Mouse (Mus musculus) telencephalon, adult 2 months (tissue): ENCODE results near the gene Dpt.
"Not testable (repeated sequence)": the region's sequence is repeated elsewhere in the genome, so short reads cannot be mapped to it uniquely, and the experiment has no call there.

Experiments
- DNase-seq: peaks from one replicate; pipeline ENCODE4 v3.0.0-alpha.2; 2011; ENCODE audit warnings: low read depth, low spot score

Dpt gene

GRCm38 (mm10) chr1:164817331-164817730 lies 20.9 kb downstream of the Dpt start:
- DNase-seq, result no peak

DNA sequence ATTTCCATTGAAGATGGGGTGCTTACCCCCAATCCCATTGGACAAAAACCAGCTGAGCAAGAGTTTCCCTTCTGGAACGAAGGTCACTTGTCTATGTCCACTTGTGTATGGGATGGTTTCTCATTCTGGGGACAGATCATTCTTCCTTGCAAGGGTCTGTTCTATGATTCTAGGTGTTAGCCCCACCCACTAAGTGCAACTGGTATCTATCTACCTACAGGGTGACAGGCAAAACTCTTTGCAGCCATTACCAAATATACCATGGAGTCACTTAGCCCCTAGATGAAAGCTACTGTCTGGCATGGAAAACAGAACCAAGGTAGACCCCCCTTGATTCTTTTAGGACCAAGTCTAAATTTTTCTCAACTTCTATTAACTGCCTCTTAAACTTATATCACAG lies 24.9 kb downstream of the Dpt start:
- no peak for DNase-seq

GRCm38 (mm10) chr1:164821821-164822220 lies 25.4 kb downstream of the Dpt start:
- DNase-seq, result no peak

- no peak for DNase-seq
These were observed 25.8 kb downstream of the Dpt start for GRCm38 (mm10) chr1:164822268-164822667.

- DNase-seq, result no peak
These were observed 28.5 kb downstream of the Dpt start for GRCm38 (mm10) chr1:164824896-164825295.

- DNase-seq, result no peak
These were observed 33.4 kb downstream of the Dpt start for GRCm38 (mm10) chr1:164829881-164830280.

- DNase-seq, result no peak
These were observed 36.0 kb downstream of the Dpt start for GRCm38 (mm10) chr1:164832459-164832858.

DNA sequence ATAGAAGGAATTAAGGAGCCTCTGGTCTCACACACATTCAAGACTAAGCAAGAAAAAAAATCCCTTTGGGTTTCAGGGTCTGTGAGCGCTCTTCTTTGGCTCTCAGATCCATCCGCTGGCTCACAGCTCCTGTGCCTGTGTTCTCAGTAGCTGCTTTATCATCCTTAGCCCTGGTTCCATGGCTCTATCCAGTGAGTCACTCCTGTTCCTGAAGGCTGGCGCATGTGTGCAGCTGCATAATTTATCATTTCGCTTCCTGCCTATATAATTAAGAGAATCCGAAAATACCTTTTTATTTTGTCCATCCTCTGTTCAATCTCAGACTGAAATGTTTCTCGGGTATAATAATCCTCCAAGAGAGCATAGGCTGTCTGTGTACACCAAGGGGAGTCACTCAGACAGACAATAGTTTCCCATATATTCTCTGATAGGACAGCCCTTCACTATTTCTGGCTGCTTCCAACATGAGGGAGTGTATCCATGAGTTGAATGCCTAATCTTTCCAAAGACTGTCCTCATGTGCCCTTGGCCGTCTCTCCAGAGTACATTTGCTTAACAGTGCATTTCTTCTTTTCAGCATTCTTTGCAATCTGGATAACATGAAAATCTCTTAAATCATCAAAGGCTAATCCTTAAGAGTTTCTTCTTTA lies 52.3 kb downstream of the Dpt start:
- DNase-seq, result peak; percentile 73

DNA sequence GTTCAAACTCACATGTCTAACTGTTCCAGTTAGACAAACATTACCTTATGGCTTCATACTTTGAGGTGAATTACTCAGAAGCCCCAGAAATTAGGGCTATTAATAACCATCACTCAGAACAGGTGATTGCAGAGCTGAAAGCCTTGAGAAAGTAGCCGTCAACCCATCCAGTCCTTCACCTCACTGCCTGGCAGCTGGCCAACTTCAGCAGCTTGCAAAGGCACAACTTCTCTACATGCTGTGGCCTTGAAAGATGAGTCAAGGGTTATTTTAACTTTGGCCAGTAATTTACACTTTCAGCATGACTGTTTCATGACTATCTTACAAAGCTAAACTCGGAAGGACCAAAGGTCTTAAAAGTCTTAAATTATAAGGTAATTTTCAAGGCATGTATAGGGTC lies 59.3 kb downstream of the Dpt start:
- DNase-seq, result not testable (repeated sequence)

- no peak for DNase-seq
These were observed 63.5 kb downstream of the Dpt start for GRCm38 (mm10) chr1:164859952-164860351.

DNA sequence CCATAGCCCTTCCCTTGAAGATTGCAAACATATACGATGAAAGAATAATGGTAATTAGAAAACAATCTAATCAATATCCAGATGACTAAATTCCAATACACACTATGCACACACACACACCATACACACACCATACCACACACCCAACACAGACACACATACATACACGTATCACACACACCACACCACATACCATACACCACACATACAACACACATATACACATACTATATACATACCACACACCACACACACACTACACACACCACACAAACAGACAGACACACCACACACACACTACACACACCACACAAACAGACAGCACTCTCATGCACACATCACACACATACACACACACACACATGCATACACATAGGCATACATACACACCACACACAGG lies 64.3 kb downstream of the Dpt start:
- no peak for DNase-seq

- no peak for DNase-seq
These were observed 65.1 kb downstream of the Dpt start for GRCm38 (mm10) chr1:164861501-164861900.

GRCm38 (mm10) chr1:164862946-164863883 lies 66.8 kb downstream of the Dpt start:
- no peak for DNase-seq

DNA sequence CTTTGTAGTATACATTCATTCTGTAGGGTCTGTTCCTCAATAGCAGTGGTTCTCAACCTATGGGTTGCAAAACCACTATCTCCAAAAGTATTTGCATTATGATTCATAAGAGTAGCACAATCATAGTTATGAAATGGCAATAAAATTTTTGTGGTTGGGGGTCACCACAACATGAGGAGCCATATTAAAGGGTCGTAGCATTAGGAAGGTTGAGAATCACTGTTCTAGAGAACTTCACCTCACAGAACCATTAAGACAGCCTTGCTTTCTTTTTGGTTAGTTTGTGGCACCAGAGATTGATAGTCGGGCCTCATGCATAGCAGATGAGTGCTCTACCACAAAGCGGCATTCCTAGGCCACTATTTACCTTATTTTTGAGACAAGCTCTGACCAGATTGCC lies 68.2 kb downstream of the Dpt start:
- DNase-seq, result no peak

DNA sequence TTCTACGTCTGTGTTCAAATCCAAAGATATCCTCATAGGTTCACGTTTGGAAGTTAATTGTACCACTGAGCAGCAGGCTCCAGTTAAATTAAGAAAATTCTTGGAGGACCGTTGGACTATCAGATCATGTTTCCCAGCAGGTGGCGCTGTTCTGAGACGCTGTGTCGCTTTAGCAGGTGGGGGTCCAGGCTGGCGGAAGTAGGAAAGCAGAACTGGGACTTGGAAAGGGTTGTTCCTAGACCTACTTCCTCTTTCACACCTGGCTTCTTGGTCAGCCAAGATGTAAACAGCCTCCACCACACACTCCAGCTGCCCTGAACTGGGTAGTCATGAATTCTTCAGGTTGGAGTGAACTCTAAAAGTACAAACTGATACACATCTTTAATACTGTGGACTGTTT lies 74.2 kb downstream of the Dpt start:
- no peak for DNase-seq
